Mouse (Mus musculus): ENCODE measurements around the gene Gpr156.
"Not testable (repeated sequence)": the region's sequence is repeated elsewhere in the genome, so short reads cannot be mapped to it uniquely, and the experiment has no call there.

DNA sequence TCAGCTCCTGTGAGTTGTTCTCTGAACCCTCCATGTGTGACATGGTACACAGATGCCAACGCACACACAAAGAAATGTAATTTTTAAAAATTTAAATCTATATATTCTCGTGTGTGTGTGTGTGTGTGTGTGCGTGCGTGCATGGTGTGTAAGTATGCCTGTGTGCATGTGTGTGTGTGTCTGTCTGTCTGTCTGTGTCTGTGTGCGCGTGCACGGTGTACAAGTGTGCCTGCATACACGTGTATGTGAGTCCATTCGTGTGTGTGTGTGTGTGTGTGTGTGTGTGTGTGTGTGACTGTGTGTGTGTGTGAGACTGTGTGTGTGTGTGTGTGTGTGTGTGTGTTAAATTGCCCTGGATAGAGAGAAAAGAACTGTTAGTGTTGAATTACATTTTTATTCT is 56.9 kb downstream of the Gpr156 start:
- not testable (repeated sequence) for TF ChIP-seq CTCF, POLR2A (IDR thresholded peaks at IDR 0.05; ENCODE audit: insufficient read depth, low read depth, low read length)
